Comparison of ENCODE assay signal across 12 mouse cellular contexts in genomic region chr15:97245392-97245791, GRCm38 (mm10). TPM values are rescaled to one million over a fixed set of nuclear protein-coding genes. Genes with fewer than 3 reads are reported as not detected.
A peak's percentile ranks its signal among the peaks of the same experiment; 100 is the strongest.
DNase-seq lines count a peak whose midpoint lies in the region; ATAC-seq lines count a peak whose summit lies in the region.
"Had no signal": no experiment of that assay in that cellular context is flagged by ENCODE, and none has a peak within 500 bp of the region (broad histone marks: within the 10 kb centered on the region; RNA-seq: fewer than 3 reads in every experiment).

No protein-coding gene starts in this region.

- no peak for ATAC-seq in heart, embryonic 12.5 days (ENCODE audit: insufficient number of reproducible peaks, low FRiP score)
- ATAC-seq in midbrain, embryonic 13.5 days = no peak
- peak; percentile 66 for ATAC-seq in liver, embryonic 11.5 days (replicated peaks; ENCODE audit: low FRiP score)
- ATAC-seq in neural tube, embryonic 15.5 days (ENCODE audit: low FRiP score) = no peak
- ATAC-seq in forebrain, embryonic 12.5 days (ENCODE audit: low FRiP score) = no peak

- H3K4me1 ChIP-seq in heart, embryonic 12.5 days (replicated peaks) = peaks cover 9% of the 10 kb centered on the region
- peaks cover 23% of the 10 kb centered on the region for H3K4me1 ChIP-seq in midbrain, embryonic 13.5 days (replicated peaks)
- H3K4me1 ChIP-seq in midbrain, embryonic 10.5 days = peaks cover 24% of the 10 kb centered on the region
- H3K4me1 ChIP-seq in liver, embryonic 11.5 days (replicated peaks; ENCODE audit: control insufficient read depth, insufficient read depth, low read length) = peaks cover 8% of the 10 kb centered on the region
- peaks cover 29% of the 10 kb centered on the region for H3K4me1 ChIP-seq in neural tube, embryonic 15.5 days
- peaks cover 8% of the 10 kb centered on the region; the same call in 1 of the 2 replicates for H3K4me1 ChIP-seq in forebrain, embryonic 12.5 days

- no peak for DNase-seq in heart, postnatal 4 days
- no peak for DNase-seq in midbrain, embryonic 10.5 days (ENCODE audit: low spot score)
- peak; percentile 39 for DNase-seq in liver, embryonic 11.5 days (ENCODE audit: low spot score)
- DNase-seq in Muller cell, postnatal 12 days (ENCODE audit: inconsistent ontology term) = no peak
- DNase-seq: gastrocnemius, postnatal 25 days; kidney, postnatal 36 days; left cerebral cortex, postnatal 4 days had no signal

- H3K9ac ChIP-seq in heart, embryonic 12.5 days = no peak overlapping the region
- H3K9ac ChIP-seq in midbrain, embryonic 13.5 days (replicated peaks) = no peak overlapping the region
- H3K9ac ChIP-seq in liver, embryonic 11.5 days (ENCODE audit: low read depth, low read length) = no peak overlapping the region
- H3K9ac ChIP-seq in neural tube, embryonic 15.5 days (replicated peaks) = no peak overlapping the region
- no peak overlapping the region for H3K9ac ChIP-seq in forebrain, embryonic 12.5 days

- 53% methylated on average over 18 of the region's 18 CpGs for WGBS in heart, embryonic 12.5 days
- WGBS in midbrain, embryonic 13.5 days = 88% methylated on average over 18 of the region's 18 CpGs
- 89% methylated on average over 18 of the region's 18 CpGs for WGBS in midbrain, embryonic 10.5 days
- WGBS in liver, embryonic 11.5 days = 40% methylated on average over 18 of the region's 18 CpGs
- WGBS in neural tube, embryonic 15.5 days = 86% methylated on average over 18 of the region's 18 CpGs
- 86% methylated on average over 18 of the region's 18 CpGs for WGBS in forebrain, embryonic 12.5 days

- 0 out of 2 replicates have a peak overlapping the region, but pooled peaks have one; percentile 11 for H3K4me3 ChIP-seq in heart, embryonic 12.5 days
- no peak overlapping the region for H3K4me3 ChIP-seq in midbrain, embryonic 13.5 days (replicated peaks)
- H3K4me3 ChIP-seq in midbrain, embryonic 10.5 days = no peak overlapping the region
- H3K4me3 ChIP-seq in liver, embryonic 11.5 days (ENCODE audit: low read depth, low read length) = no peak overlapping the region
- no peak overlapping the region for H3K4me3 ChIP-seq in neural tube, embryonic 15.5 days (replicated peaks)
- no peak overlapping the region for H3K4me3 ChIP-seq in forebrain, embryonic 12.5 days (replicated peaks)

- no peaks in the 10 kb centered on the region for H3K36me3 ChIP-seq in heart, embryonic 12.5 days
- H3K36me3 ChIP-seq in midbrain, embryonic 13.5 days = no peaks in the 10 kb centered on the region
- H3K36me3 ChIP-seq in midbrain, embryonic 10.5 days = no peaks in the 10 kb centered on the region
- H3K36me3 ChIP-seq in liver, embryonic 11.5 days (ENCODE audit: control insufficient read depth, insufficient read depth, low read length) = no peaks in the 10 kb centered on the region
- H3K36me3 ChIP-seq in neural tube, embryonic 15.5 days = no peaks in the 10 kb centered on the region
- no peaks in the 10 kb centered on the region for H3K36me3 ChIP-seq in forebrain, embryonic 12.5 days (replicated peaks)

- H3K4me2 ChIP-seq in heart, embryonic 12.5 days = peak overlapping the region; percentile 97
- peak overlapping the region; percentile 86; the same call in 1 of the 2 replicates for H3K4me2 ChIP-seq in midbrain, embryonic 13.5 days (replicated peaks)
- H3K4me2 ChIP-seq in liver, embryonic 11.5 days = peak overlapping the region; percentile 16
- H3K4me2 ChIP-seq in neural tube, embryonic 15.5 days = peak overlapping the region; percentile 7; the same call in 1 of the 2 replicates
- H3K4me2 ChIP-seq in forebrain, embryonic 12.5 days = no peak overlapping the region

- no peaks in the 10 kb centered on the region; the same call in 1 of the 2 replicates for H3K9me3 ChIP-seq in heart, embryonic 12.5 days (replicated peaks)
- H3K9me3 ChIP-seq in midbrain, embryonic 13.5 days = no peaks in the 10 kb centered on the region
- H3K9me3 ChIP-seq in midbrain, embryonic 10.5 days (replicated peaks) = no peaks in the 10 kb centered on the region
- H3K9me3 ChIP-seq in liver, embryonic 11.5 days (ENCODE audit: control insufficient read depth, low read length) = no peaks in the 10 kb centered on the region
- no peaks in the 10 kb centered on the region for H3K9me3 ChIP-seq in neural tube, embryonic 15.5 days (replicated peaks)
- H3K9me3 ChIP-seq in forebrain, embryonic 12.5 days = no peaks in the 10 kb centered on the region

- peaks cover 23% of the 10 kb centered on the region for H3K27me3 ChIP-seq in heart, embryonic 12.5 days (replicated peaks)
- H3K27me3 ChIP-seq in midbrain, embryonic 13.5 days = peaks cover 19% of the 10 kb centered on the region
- H3K27me3 ChIP-seq in midbrain, embryonic 10.5 days (ENCODE audit: low read depth, poor library complexity, severe bottlenecking) = peaks cover 22% of the 10 kb centered on the region
- H3K27me3 ChIP-seq in liver, embryonic 11.5 days (replicated peaks; ENCODE audit: control insufficient read depth, insufficient read depth, low read length) = peaks cover 36% of the 10 kb centered on the region
- H3K27me3 ChIP-seq in neural tube, embryonic 15.5 days (replicated peaks) = peaks cover 13% of the 10 kb centered on the region
- peaks cover 17% of the 10 kb centered on the region for H3K27me3 ChIP-seq in forebrain, embryonic 12.5 days

- no peak overlapping the region for H3K27ac ChIP-seq in heart, embryonic 12.5 days (ENCODE audit: poor library complexity, severe bottlenecking)
- no peak overlapping the region for H3K27ac ChIP-seq in midbrain, embryonic 13.5 days
- H3K27ac ChIP-seq in midbrain, embryonic 10.5 days (replicated peaks) = no peak overlapping the region
- H3K27ac ChIP-seq in liver, embryonic 11.5 days (ENCODE audit: low read depth, low read length) = no peak overlapping the region
- no peak overlapping the region for H3K27ac ChIP-seq in neural tube, embryonic 15.5 days (replicated peaks)
- H3K27ac ChIP-seq in forebrain, embryonic 12.5 days = no peak overlapping the region
- H3K27ac ChIP-seq: macrophage had no signal

RNA-seq across cellular contexts. Expression of gene Pced1b, which starts 1.5 kb away (rescaled TPM):
- polyA plus RNA-seq in heart, embryonic 12.5 days (2016; fragmentation: Nextera tagmentation; extraction: Ambion mirVana) = 2.4 and 3.1 TPM in 2 replicates
- 1 to 10 TPM; 4.8 to 5.1 TPM for total RNA-seq in heart, postnatal 4 days (2021)
- 4.0 and 4.7 TPM in 2 replicates for polyA plus RNA-seq in midbrain, embryonic 13.5 days (2015; fragmentation: Nextera tagmentation; extraction: Ambion mirVana)
- polyA plus RNA-seq in midbrain, embryonic 10.5 days (2016; fragmentation: Nextera tagmentation; extraction: Ambion mirVana) = 4.6 and 4.9 TPM in 2 replicates
- polyA plus RNA-seq in liver, embryonic 11.5 days (2014; fragmentation: Nextera tagmentation; extraction: Ambion mirVana) = 6.4 and 8.5 TPM in 2 replicates
- polyA plus RNA-seq in neural tube, embryonic 15.5 days (2015; fragmentation: Nextera tagmentation; extraction: Ambion mirVana) = 3.4 and 4.0 TPM in 2 replicates
- 3.3 and 4.2 TPM in 2 replicates for polyA plus RNA-seq in forebrain, embryonic 12.5 days (2016; fragmentation: Nextera tagmentation; extraction: Ambion mirVana)

RNA-seq across cellular contexts. Expression of gene Amigo2, which starts 1.7 kb away (rescaled TPM):
- polyA plus RNA-seq in heart, embryonic 12.5 days (2016; fragmentation: Nextera tagmentation; extraction: Ambion mirVana) = 3.5 and 3.7 TPM in 2 replicates
- total RNA-seq in heart, postnatal 4 days (2021) = 1 to 10 TPM; 6.2 to 6.8 TPM
- polyA plus RNA-seq in midbrain, embryonic 13.5 days (2015; fragmentation: Nextera tagmentation; extraction: Ambion mirVana) = 8.2 and 9.6 TPM in 2 replicates
- 4.3 and 4.4 TPM in 2 replicates for polyA plus RNA-seq in midbrain, embryonic 10.5 days (2016; fragmentation: Nextera tagmentation; extraction: Ambion mirVana)
- polyA plus RNA-seq in liver, embryonic 11.5 days (2014; fragmentation: Nextera tagmentation; extraction: Ambion mirVana) = 1.9 and 3.2 TPM in 2 replicates
- 6.5 and 7.6 TPM in 2 replicates for polyA plus RNA-seq in neural tube, embryonic 15.5 days (2015; fragmentation: Nextera tagmentation; extraction: Ambion mirVana)
- 3.9 and 4.5 TPM in 2 replicates for polyA plus RNA-seq in forebrain, embryonic 12.5 days (2016; fragmentation: Nextera tagmentation; extraction: Ambion mirVana)
- polyA plus RNA-seq: macrophage had no signal
